Mouse (Mus musculus): ENCODE data around the gene Il13ra1. TPM values are rescaled to one million over a fixed set of nuclear protein-coding genes. Genes with fewer than 3 reads are reported as not detected.

Il13ra1 gene
- polyA plus RNA-seq, 1 experiment = 10.9 TPM

DNA sequence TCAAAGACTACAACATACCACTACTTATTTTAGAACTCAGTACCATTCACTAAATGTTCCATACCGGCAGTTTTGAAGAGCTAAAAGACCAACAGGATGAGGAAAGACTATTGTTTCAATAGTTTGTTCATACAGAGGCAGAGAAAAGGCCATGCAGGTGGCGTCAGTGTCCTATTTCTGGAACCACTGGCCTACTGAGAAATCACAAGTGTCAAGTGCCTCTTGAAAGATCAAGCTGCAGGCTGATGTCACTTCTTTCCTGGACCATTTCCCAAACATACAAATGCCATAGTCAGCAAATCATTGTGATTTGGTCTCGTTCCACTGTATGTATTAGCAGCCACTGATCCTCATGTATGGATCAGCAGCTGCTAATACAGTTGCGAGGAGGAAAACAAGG is 34.8 kb downstream of the Il13ra1 start:
- Histone ChIP-seq H3K27ac (ENCODE audit: insufficient read depth, low read depth, low read length) (no peak overlapping the region), H3K4me3 (ENCODE audit: insufficient read depth, low read depth, low read length) (no peak overlapping the region), H3K36me3 (ENCODE audit: control insufficient read depth, insufficient read depth, low read length) (no peaks in the 10 kb centered on the region; the same call in 1 of the 2 replicates), H3K4me1 (ENCODE audit: control insufficient read depth, insufficient read depth, low read length) (no peaks in the 10 kb centered on the region), H3K27me3 (replicated peaks; ENCODE audit: control insufficient read depth, insufficient read depth, low read length) (no peaks in the 10 kb centered on the region)
- TF ChIP-seq CTCF (conservative IDR thresholded peaks at IDR 0.05; ENCODE audit: insufficient read depth, insufficient read length, low read depth, low read length) (no peak), POLR2A (IDR thresholded peaks at IDR 0.05; ENCODE audit: low read depth, low read length) (no peak)
- WGBS = 58% methylated on average over 4 of the region's 4 CpGs
- DNase-seq = no peak

DNA sequence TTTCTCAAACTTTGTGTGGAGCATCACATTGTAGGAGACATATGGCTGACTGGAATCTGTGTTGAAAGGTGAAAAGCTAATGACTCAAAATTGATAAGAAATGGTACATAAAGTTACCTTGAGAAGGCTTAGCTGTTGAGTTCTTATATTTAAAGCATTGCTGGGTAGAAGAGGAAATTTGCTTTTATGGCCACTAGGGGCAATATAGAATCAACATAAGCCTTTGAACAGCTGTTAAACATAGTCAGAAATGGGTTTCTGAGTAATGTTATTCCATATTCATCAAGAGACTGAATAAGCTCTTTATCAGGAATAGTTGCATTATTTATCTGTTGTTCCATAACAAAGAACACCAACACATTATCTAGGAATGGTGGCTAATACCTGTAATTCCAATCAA is 38.2 kb downstream of the Il13ra1 start:
- H3K36me3 ChIP-seq (ENCODE audit: control insufficient read depth, insufficient read depth, low read length) = no peaks in the 10 kb centered on the region; the same call in 1 of the 2 replicates
- no peak for DNase-seq
- no peaks in the 10 kb centered on the region for H3K4me1 ChIP-seq (ENCODE audit: control insufficient read depth, insufficient read depth, low read length)
- H3K4me3 ChIP-seq (ENCODE audit: insufficient read depth, low read depth, low read length) = no peak overlapping the region
- no peak for TF ChIP-seq POLR2A (IDR thresholded peaks at IDR 0.05; ENCODE audit: low read depth, low read length)
- TF ChIP-seq CTCF (conservative IDR thresholded peaks at IDR 0.05; ENCODE audit: insufficient read depth, insufficient read length, low read depth, low read length) = no peak
- H3K27me3 ChIP-seq (replicated peaks; ENCODE audit: control insufficient read depth, insufficient read depth, low read length) = no peaks in the 10 kb centered on the region
- H3K27ac ChIP-seq (ENCODE audit: insufficient read depth, low read depth, low read length) = no peak overlapping the region

DNA sequence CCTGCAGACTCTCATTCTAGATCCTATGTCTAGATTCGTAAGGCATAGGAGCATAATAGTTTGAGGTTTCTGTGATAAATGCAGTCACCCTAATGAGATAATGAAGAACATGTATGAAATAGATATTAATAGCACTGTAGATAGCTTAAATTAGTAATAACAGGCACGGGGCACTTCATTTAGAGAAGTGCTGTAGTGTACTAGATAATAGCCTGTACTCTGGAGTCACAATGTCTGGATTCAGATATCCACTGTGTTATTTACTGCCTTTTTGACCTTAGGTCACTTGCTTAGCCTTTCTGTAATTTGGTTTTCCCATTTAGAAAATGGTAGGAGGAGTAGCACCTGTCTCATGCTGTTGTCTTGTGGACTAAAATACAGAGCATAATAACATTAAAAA is 44.8 kb downstream of the Il13ra1 start:
- Histone ChIP-seq H3K27me3 (replicated peaks; ENCODE audit: control insufficient read depth, insufficient read depth, low read length) (no peaks in the 10 kb centered on the region), H3K36me3 (ENCODE audit: control insufficient read depth, insufficient read depth, low read length) (no peaks in the 10 kb centered on the region), H3K27ac (ENCODE audit: insufficient read depth, low read depth, low read length) (no peak overlapping the region), H3K4me3 (ENCODE audit: insufficient read depth, low read depth, low read length) (no peak overlapping the region), H3K4me1 (ENCODE audit: control insufficient read depth, insufficient read depth, low read length) (no peaks in the 10 kb centered on the region)
- no peak for DNase-seq
- WGBS = 78% methylated on average over 2 of the region's 2 CpGs
- TF ChIP-seq CTCF (conservative IDR thresholded peaks at IDR 0.05; ENCODE audit: insufficient read depth, insufficient read length, low read depth, low read length) (no peak), POLR2A (IDR thresholded peaks at IDR 0.05; ENCODE audit: low read depth, low read length) (no peak)

DNA sequence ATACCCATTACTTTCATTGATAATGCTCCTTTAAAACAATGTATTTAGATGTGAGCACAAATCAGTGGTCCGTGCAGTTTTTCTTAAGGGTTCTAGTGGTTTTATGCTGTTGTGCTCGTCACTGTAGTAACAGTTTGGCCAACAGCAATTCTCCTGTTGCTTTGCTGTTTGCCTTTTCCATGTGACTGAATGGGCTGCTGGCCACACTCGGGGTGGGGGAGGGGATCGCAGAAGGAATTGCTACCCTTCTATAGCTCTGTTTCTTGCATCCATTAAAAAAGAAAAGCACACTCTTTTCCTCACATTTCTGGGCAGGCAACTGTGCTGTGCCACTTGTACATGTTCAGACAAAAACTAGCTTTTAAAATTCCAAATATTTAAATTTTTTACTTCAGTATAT is 49.7 kb downstream of the Il13ra1 start:
- peak; percentile 28 for DNase-seq
- no peak for TF ChIP-seq CTCF (conservative IDR thresholded peaks at IDR 0.05; ENCODE audit: insufficient read depth, insufficient read length, low read depth, low read length)
- TF ChIP-seq POLR2A (IDR thresholded peaks at IDR 0.05; ENCODE audit: low read depth, low read length) = no peak
- H3K4me3 ChIP-seq (ENCODE audit: insufficient read depth, low read depth, low read length) = no peak overlapping the region
- no peaks in the 10 kb centered on the region for H3K27me3 ChIP-seq (replicated peaks; ENCODE audit: control insufficient read depth, insufficient read depth, low read length)
- H3K4me1 ChIP-seq (ENCODE audit: control insufficient read depth, insufficient read depth, low read length) = no peaks in the 10 kb centered on the region
- H3K36me3 ChIP-seq (ENCODE audit: control insufficient read depth, insufficient read depth, low read length) = no peaks in the 10 kb centered on the region
- H3K27ac ChIP-seq (ENCODE audit: insufficient read depth, low read depth, low read length) = no peak overlapping the region
- 21% methylated on average over 4 of the region's 4 CpGs for WGBS

DNA sequence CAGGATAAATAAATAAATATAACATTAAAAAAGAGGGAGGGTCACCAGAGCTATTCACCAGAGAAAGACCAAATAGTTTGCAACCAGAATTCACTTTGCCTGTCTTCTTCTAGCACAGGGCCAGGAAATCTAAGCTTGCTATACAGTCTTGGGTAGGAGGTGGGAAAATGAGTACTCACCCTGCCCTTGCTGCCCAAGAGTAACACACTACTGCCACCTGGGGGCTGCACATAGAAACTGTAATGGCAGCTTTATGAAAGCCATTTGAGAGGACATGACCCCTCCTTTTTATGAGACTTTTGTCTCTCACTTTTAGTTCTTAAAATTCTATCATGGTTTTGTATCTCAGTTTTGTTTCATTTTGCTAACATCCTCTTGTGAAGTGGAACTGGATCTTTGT is 71.7 kb downstream of the Il13ra1 start:
- no peaks in the 10 kb centered on the region for H3K36me3 ChIP-seq (ENCODE audit: control insufficient read depth, insufficient read depth, low read length)
- no peak overlapping the region for H3K4me3 ChIP-seq (ENCODE audit: insufficient read depth, low read depth, low read length)
- TF ChIP-seq POLR2A (IDR thresholded peaks at IDR 0.05; ENCODE audit: low read depth, low read length) = no peak
- TF ChIP-seq CTCF (conservative IDR thresholded peaks at IDR 0.05; ENCODE audit: insufficient read depth, insufficient read length, low read depth, low read length) = peak; percentile 75
- H3K4me1 ChIP-seq (ENCODE audit: control insufficient read depth, insufficient read depth, low read length) = no peaks in the 10 kb centered on the region
- H3K27me3 ChIP-seq (replicated peaks; ENCODE audit: control insufficient read depth, insufficient read depth, low read length) = no peaks in the 10 kb centered on the region
- no peak overlapping the region for H3K27ac ChIP-seq (ENCODE audit: insufficient read depth, low read depth, low read length)
- peak; percentile 43 for DNase-seq

DNA sequence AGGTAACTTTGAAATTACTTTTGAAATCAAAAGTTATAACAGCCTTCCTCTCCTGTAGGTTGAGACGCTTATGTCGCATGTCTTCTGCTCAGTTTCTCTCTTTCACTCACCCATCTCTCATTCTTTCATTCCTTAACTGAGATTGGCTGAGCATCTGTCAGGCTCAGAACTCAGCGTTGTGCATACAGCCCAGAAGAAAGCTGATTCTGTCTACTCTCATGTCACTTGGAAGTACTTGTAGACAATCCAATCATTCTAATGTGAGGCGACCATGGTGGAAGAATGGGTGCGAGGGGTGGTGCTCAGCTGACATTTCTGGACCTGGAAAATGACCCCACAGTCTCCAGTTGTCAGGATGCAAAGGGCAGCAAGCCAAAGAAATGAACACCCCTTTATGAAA is 74.1 kb downstream of the Il13ra1 start:
- 68% methylated on average over 5 of the region's 5 CpGs for WGBS
- no peaks in the 10 kb centered on the region for H3K4me1 ChIP-seq (ENCODE audit: control insufficient read depth, insufficient read depth, low read length)
- H3K36me3 ChIP-seq (ENCODE audit: control insufficient read depth, insufficient read depth, low read length) = no peaks in the 10 kb centered on the region
- H3K27ac ChIP-seq (ENCODE audit: insufficient read depth, low read depth, low read length) = no peak overlapping the region
- no peak overlapping the region for H3K4me3 ChIP-seq (ENCODE audit: insufficient read depth, low read depth, low read length)
- no peak for TF ChIP-seq CTCF (conservative IDR thresholded peaks at IDR 0.05; ENCODE audit: insufficient read depth, insufficient read length, low read depth, low read length)
- TF ChIP-seq POLR2A (IDR thresholded peaks at IDR 0.05; ENCODE audit: low read depth, low read length) = no peak
- no peak for DNase-seq
- H3K27me3 ChIP-seq (replicated peaks; ENCODE audit: control insufficient read depth, insufficient read depth, low read length) = no peaks in the 10 kb centered on the region

DNA sequence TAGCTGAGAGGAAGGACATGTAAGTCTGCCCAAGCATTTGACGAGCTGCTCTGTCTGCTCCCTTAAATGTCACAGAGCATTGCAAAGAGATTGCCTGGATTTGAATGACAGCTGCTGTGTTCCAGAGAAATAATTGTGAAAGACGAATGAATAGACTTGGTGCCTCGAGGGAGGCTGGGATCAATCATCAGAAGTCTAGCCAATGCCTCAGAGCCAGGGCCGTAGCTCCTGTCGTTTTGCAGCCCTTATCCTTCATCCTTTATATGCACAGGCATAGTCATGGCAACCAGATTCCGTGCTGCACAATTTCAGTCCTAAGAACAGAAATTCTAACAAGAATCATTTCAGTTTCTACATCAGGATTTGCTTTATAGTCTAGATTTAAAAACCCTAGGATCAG is 74.5 kb downstream of the Il13ra1 start:
- DNase-seq = no peak
- Histone ChIP-seq H3K4me1 (ENCODE audit: control insufficient read depth, insufficient read depth, low read length) (no peaks in the 10 kb centered on the region), H3K4me3 (ENCODE audit: insufficient read depth, low read depth, low read length) (no peak overlapping the region), H3K27me3 (replicated peaks; ENCODE audit: control insufficient read depth, insufficient read depth, low read length) (no peaks in the 10 kb centered on the region), H3K27ac (ENCODE audit: insufficient read depth, low read depth, low read length) (no peak overlapping the region), H3K36me3 (ENCODE audit: control insufficient read depth, insufficient read depth, low read length) (no peaks in the 10 kb centered on the region)
- WGBS = 59% methylated on average over 6 of the region's 6 CpGs
- TF ChIP-seq POLR2A (IDR thresholded peaks at IDR 0.05; ENCODE audit: low read depth, low read length) = no peak
- no peak for TF ChIP-seq CTCF (conservative IDR thresholded peaks at IDR 0.05; ENCODE audit: insufficient read depth, insufficient read length, low read depth, low read length)

DNA sequence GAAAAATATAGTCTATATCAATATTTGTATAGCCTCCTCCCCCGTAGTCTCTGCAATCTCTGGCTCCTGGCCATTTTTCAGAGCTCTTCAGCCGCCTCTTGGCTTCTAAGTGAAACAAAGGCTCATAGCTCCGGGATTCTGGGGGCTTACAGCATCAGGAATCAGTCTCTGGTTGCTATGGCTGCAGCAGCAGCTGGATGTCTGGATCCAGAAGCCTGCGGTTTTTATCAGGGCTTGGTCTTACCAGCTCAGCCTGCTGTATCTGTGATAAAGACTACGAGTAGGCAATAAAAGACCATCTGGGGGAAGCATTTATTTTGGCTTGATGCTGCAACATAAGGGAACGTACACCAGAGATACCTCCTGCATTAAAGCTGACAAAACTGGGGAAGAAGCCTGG is 82.0 kb downstream of the Il13ra1 start:
- no peak overlapping the region for H3K4me3 ChIP-seq (ENCODE audit: insufficient read depth, low read depth, low read length)
- H3K36me3 ChIP-seq (ENCODE audit: control insufficient read depth, insufficient read depth, low read length) = no peaks in the 10 kb centered on the region
- TF ChIP-seq POLR2A (IDR thresholded peaks at IDR 0.05; ENCODE audit: low read depth, low read length) (no peak), CTCF (conservative IDR thresholded peaks at IDR 0.05; ENCODE audit: insufficient read depth, insufficient read length, low read depth, low read length) (no peak)
- no peak for DNase-seq
- no peak overlapping the region for H3K27ac ChIP-seq (ENCODE audit: insufficient read depth, low read depth, low read length)
- H3K27me3 ChIP-seq (replicated peaks; ENCODE audit: control insufficient read depth, insufficient read depth, low read length) = no peaks in the 10 kb centered on the region
- 57% methylated on average over 6 of the region's 6 CpGs for WGBS
- H3K4me1 ChIP-seq (ENCODE audit: control insufficient read depth, insufficient read depth, low read length) = no peaks in the 10 kb centered on the region

Data from kidney, adult 2 months (tissue).